ENCODE assay signal across 24 mouse cellular contexts in the genomic region with DNA sequence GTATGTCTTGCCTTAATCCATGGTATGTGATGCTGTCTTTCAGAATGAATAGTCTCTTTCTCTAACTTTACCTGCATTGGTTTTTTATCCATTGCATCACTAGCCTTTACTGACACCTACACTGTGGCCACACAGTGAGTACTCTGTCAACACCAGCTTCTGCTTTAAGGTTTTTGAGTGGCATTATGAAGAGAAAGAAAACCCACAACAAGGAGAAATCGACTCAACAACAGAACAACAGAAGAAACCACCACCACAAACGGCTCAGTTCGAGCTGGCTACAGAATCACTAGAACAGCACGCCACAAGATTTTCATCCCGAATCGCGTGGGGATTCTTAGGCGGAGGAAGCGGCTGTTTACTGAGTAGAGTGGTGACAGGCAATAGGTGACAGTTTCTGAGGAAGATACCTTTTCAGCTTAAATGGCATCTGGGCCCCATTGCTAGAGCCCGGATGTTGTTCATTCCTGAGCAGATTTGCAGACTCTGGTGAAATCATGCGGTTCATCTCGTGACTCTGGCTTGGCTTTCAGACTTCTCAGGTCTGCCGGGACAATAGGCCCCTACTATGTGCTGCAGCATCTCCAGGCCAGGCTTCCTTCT. TPM values are rescaled to one million over a fixed set of nuclear protein-coding genes. Genes with fewer than 3 reads are reported as not detected.
A peak's percentile ranks its signal among the peaks of the same experiment; 100 is the strongest.
DNase-seq lines count a peak whose midpoint lies in the region; ATAC-seq and TF ChIP-seq lines count a peak whose summit lies in the region.
"Had no signal": no experiment of that assay in that cellular context is flagged by ENCODE, and none has a peak within 500 bp of the region (broad histone marks: within the 10 kb centered on the region; RNA-seq: fewer than 3 reads in every experiment).

No protein-coding gene starts in this region.

- no peaks in the 10 kb centered on the region for H3K36me3 ChIP-seq in spleen, adult 2 months (ENCODE audit: control insufficient read depth, insufficient read depth, low read length)
- H3K36me3 ChIP-seq in forebrain, postnatal 0 days (ENCODE audit: insufficient read depth), result no peaks in the 10 kb centered on the region
- no peaks in the 10 kb centered on the region for H3K36me3 ChIP-seq in kidney, embryonic 14.5 days (ENCODE audit: control insufficient read depth, insufficient read depth, low read length)
- H3K36me3 ChIP-seq in liver, postnatal 0 days (replicated peaks; ENCODE audit: insufficient read depth, low read length), result no peaks in the 10 kb centered on the region
- H3K36me3 ChIP-seq: forebrain, embryonic 10.5 days; hindbrain, embryonic 10.5 days; neural tube, embryonic 15.5 days had no signal

- H3K9me3 ChIP-seq in forebrain, postnatal 0 days (ENCODE audit: low read length), result no peaks in the 10 kb centered on the region
- H3K9me3 ChIP-seq in kidney, embryonic 14.5 days (ENCODE audit: control insufficient read depth, low read length), result no peaks in the 10 kb centered on the region
- no peaks in the 10 kb centered on the region for H3K9me3 ChIP-seq in liver, postnatal 0 days (ENCODE audit: low read length)
- H3K9me3 ChIP-seq: forebrain, embryonic 10.5 days; hindbrain, embryonic 10.5 days; megakaryocyte, embryonic 14.5 days; neural tube, embryonic 15.5 days had no signal

- TF ChIP-seq EP300 in liver, postnatal 0 days (IDR thresholded peaks at IDR 0.05; ENCODE audit: low read depth), result no peak

- no peak for TF ChIP-seq POLR2A in spleen, adult 2 months (IDR thresholded peaks at IDR 0.05; ENCODE audit: low read depth, low read length)

- H3K27me3 ChIP-seq in spleen, adult 2 months (ENCODE audit: control insufficient read depth, insufficient read depth, low read length), result no peaks in the 10 kb centered on the region
- H3K27me3 ChIP-seq in forebrain, postnatal 0 days (ENCODE audit: insufficient read depth, low read length), result no peaks in the 10 kb centered on the region
- no peaks in the 10 kb centered on the region for H3K27me3 ChIP-seq in kidney, embryonic 14.5 days (ENCODE audit: control insufficient read depth, insufficient read depth, low read length)
- no peaks in the 10 kb centered on the region for H3K27me3 ChIP-seq in liver, postnatal 0 days (ENCODE audit: insufficient read depth, low read length)
- H3K27me3 ChIP-seq: megakaryocyte, embryonic 14.5 days; neural tube, embryonic 15.5 days had no signal

- peak; percentile 79 for ATAC-seq in activated CD4-positive, CD25-positive, alpha-beta regulatory T cell, adult 4 months
- no peak for ATAC-seq in forebrain, postnatal 0 days
- ATAC-seq in kidney, embryonic 14.5 days (ENCODE audit: low FRiP score, low TSS enrichment), result no peak
- ATAC-seq in liver, postnatal 0 days, result no peak
- ATAC-seq: hindbrain, postnatal 0 days had no signal

- peak overlapping the region; percentile 69 for H3K27ac ChIP-seq in spleen, adult 2 months (ENCODE audit: insufficient read depth, low read length)
- no peak overlapping the region for H3K27ac ChIP-seq in forebrain, postnatal 0 days (ENCODE audit: low read depth, low read length)
- H3K27ac ChIP-seq in kidney, embryonic 14.5 days (ENCODE audit: low read depth, low read length), result no peak overlapping the region
- H3K27ac ChIP-seq in liver, postnatal 0 days (ENCODE audit: low read depth), result no peak overlapping the region
- H3K27ac ChIP-seq: forebrain, embryonic 10.5 days; hindbrain, embryonic 10.5 days; hindbrain, postnatal 0 days; layer of hippocampus, adult 2 months; neural tube, embryonic 15.5 days had no signal

- H3K4me3 ChIP-seq in spleen, adult 2 months (ENCODE audit: extremely low read depth, insufficient read depth, insufficient read length), result no peak overlapping the region
- H3K4me3 ChIP-seq in forebrain, postnatal 0 days (ENCODE audit: low read depth, low read length), result no peak overlapping the region
- no peak overlapping the region for H3K4me3 ChIP-seq in kidney, embryonic 14.5 days (ENCODE audit: low read length)
- no peak overlapping the region for H3K4me3 ChIP-seq in liver, postnatal 0 days (ENCODE audit: low read depth, low read length)
- H3K4me3 ChIP-seq: forebrain, embryonic 10.5 days; hindbrain, embryonic 10.5 days; layer of hippocampus, adult 2 months; megakaryocyte, embryonic 14.5 days; neural tube, embryonic 15.5 days had no signal

- H3K4me1 ChIP-seq in spleen, adult 2 months (ENCODE audit: control insufficient read depth, insufficient read depth, insufficient read length), result no peaks in the 10 kb centered on the region; the same call in 1 of the 2 replicates
- H3K4me1 ChIP-seq in forebrain, postnatal 0 days (ENCODE audit: insufficient read depth), result no peaks in the 10 kb centered on the region
- no peaks in the 10 kb centered on the region for H3K4me1 ChIP-seq in kidney, embryonic 14.5 days (ENCODE audit: control insufficient read depth, insufficient read depth, low read length)
- H3K4me1 ChIP-seq in liver, postnatal 0 days (ENCODE audit: insufficient read depth), result no peaks in the 10 kb centered on the region
- H3K4me1 ChIP-seq: forebrain, embryonic 10.5 days; hindbrain, embryonic 10.5 days; megakaryocyte, embryonic 14.5 days; neural tube, embryonic 15.5 days had no signal

- peak in 1 of 2 experiments; percentile 48 for DNase-seq in spleen, adult 2 months (ENCODE audit: low read depth in 1 of 2, low spot score in 2 of 2)
- no peak for DNase-seq in spleen, postnatal 10 days (ENCODE audit: low spot score in 2 of 2)
- DNase-seq in naive thymus-derived CD4-positive, alpha-beta T cell, adult 2 months (ENCODE audit: low read depth), result peak; percentile 83
- DNase-seq in thymus, postnatal 4 days, result peak; percentile 44
- no peak for DNase-seq in forebrain, postnatal 0 days
- DNase-seq in liver, postnatal 0 days, result no peak
- DNase-seq: cerebellum, postnatal 14 days; embryo, embryonic 11 days; heart, adult 11 months; kidney, adult 2 months; kidney, postnatal 14 days; left cerebral cortex, postnatal 4 days; liver; lung, postnatal 10 days; midbrain, embryonic 14.5 days; right cerebral cortex, postnatal 14 days had no signal

- TF ChIP-seq CTCF in spleen, adult 2 months (IDR thresholded peaks at IDR 0.05; ENCODE audit: extremely low read depth, insufficient read depth, insufficient read length, insufficient replicate concordance), result no peak
- TF ChIP-seq CTCF in forebrain, postnatal 0 days (IDR thresholded peaks at IDR 0.05; ENCODE audit: low read depth), result no peak
- no peak for TF ChIP-seq CTCF in liver, postnatal 0 days (IDR thresholded peaks at IDR 0.05; ENCODE audit: low read depth)

- H3K9ac ChIP-seq in forebrain, postnatal 0 days, result no peak overlapping the region
- no peak overlapping the region for H3K9ac ChIP-seq in kidney, embryonic 14.5 days (ENCODE audit: low read depth, low read length)
- H3K9ac ChIP-seq in liver, postnatal 0 days (replicated peaks), result no peak overlapping the region
- H3K9ac ChIP-seq: neural tube, embryonic 15.5 days had no signal

- no peak overlapping the region for H3K4me2 ChIP-seq in forebrain, postnatal 0 days (ENCODE audit: low read depth)
- no peak overlapping the region for H3K4me2 ChIP-seq in kidney, embryonic 14.5 days (replicated peaks; ENCODE audit: low read depth, low read length)
- no peak overlapping the region for H3K4me2 ChIP-seq in liver, postnatal 0 days (ENCODE audit: low read depth, low read length)
- H3K4me2 ChIP-seq: neural tube, embryonic 15.5 days had no signal

- WGBS in spleen, adult 2 months, result 61% methylated on average over 13 of the region's 13 CpGs
- 85% methylated on average over 13 of the region's 13 CpGs for WGBS in forebrain, postnatal 0 days
- 87% methylated on average over 13 of the region's 13 CpGs for WGBS in kidney, embryonic 14.5 days
- WGBS in liver, postnatal 0 days (ENCODE audit: insufficient replicate concordance), result 59% methylated on average over 13 of the region's 13 CpGs

RNA-seq across cellular contexts. Expression of a gene that starts 14.6 kb away (rescaled TPM):
- 0.19 and 0.27 TPM in 2 replicates for polyA plus RNA-seq in spleen, adult 2 months (2012; rRNA removed)
- not detected for polyA plus RNA-seq in activated CD4-positive, CD25-positive, alpha-beta regulatory T cell, adult 4 months (2017; shearing (Covaris generic))
- 0.76 and 1.9 TPM in 2 replicates for total RNA-seq in forebrain, postnatal 0 days (2014; rRNA removed)
- polyA plus RNA-seq in forebrain, postnatal 0 days (2015; fragmentation: Nextera tagmentation; extraction: Ambion mirVana), result 0.42 and 0.79 TPM in 2 replicates
- 0.19 and 0.30 TPM in 2 replicates for polyA plus RNA-seq in kidney, embryonic 14.5 days (2014; fragmentation: Nextera tagmentation; extraction: Ambion mirVana)
- 0.02 and 0.06 TPM in 2 replicates for polyA plus RNA-seq in liver, postnatal 0 days (2015; fragmentation: Nextera tagmentation; extraction: Ambion mirVana)

RNA-seq across cellular contexts. Expression of a gene that starts 16.8 kb away (rescaled TPM):
- polyA plus RNA-seq in spleen, adult 2 months (2012; rRNA removed), result 32.0 and 46.3 TPM in 2 replicates
- polyA plus RNA-seq in activated CD4-positive, CD25-positive, alpha-beta regulatory T cell, adult 4 months (2017; shearing (Covaris generic)), result 10 to 100 TPM; 25.0 to 41.7 TPM
- total RNA-seq in forebrain, postnatal 0 days (2014; rRNA removed), result 0.29 TPM in 1 of 2 replicates, not detected in the other
- polyA plus RNA-seq in forebrain, postnatal 0 days (2015; fragmentation: Nextera tagmentation; extraction: Ambion mirVana), result 0.69 and 0.84 TPM in 2 replicates
- 0.89 and 1.7 TPM in 2 replicates for polyA plus RNA-seq in kidney, embryonic 14.5 days (2014; fragmentation: Nextera tagmentation; extraction: Ambion mirVana)
- 3.9 and 4.1 TPM in 2 replicates for polyA plus RNA-seq in liver, postnatal 0 days (2015; fragmentation: Nextera tagmentation; extraction: Ambion mirVana)

Comparison
In these comparisons a context has a peak if more than half of its experiments do, and no peak if none do; other contexts are left out.
1. DNase-seq: peak in naive thymus-derived CD4-positive, alpha-beta T cell, adult 2 months (single experiment) and thymus, postnatal 4 days (single experiment); none in spleen, postnatal 10 days (0 of 2), forebrain, postnatal 0 days (single experiment) and liver, postnatal 0 days (single experiment).